Mouse (Mus musculus) neural tube, embryonic 11.5 days (tissue): ENCODE data around the gene Frzb. TPM values are rescaled to one million over a fixed set of nuclear protein-coding genes. Genes with fewer than 3 reads are reported as not detected.

Source experiments
- ATAC-seq: fragments of 200-750 bp; cut with Nextera tagmentation; 2 replicates; pipeline ENCODE4 v1.8.0; 2017; ENCODE audit warnings: moderate number of reproducible peaks, mild to moderate bottlenecking, moderate TSS enrichment, moderate library complexity; ENCODE audit not compliant: insufficient read depth, low FRiP score, low TSS enrichment
- DNase-seq: peaks from one replicate; pipeline ENCODE4 v3.0.0-alpha.2; 2015; ENCODE audit warnings: low spot score
- H3K27ac ChIP-seq: fragments of 300-500 bp; sonication (generic); 2 replicates; pipeline ENCODE4 v1.5.1; 2014; ENCODE audit warnings: low read depth, mild to moderate bottlenecking, low read length
- H3K27me3 ChIP-seq: fragments of 300-500 bp; sonication (generic); 2 replicates; pipeline ENCODE4 v1.6.1; 2014; ENCODE audit warnings: mild to moderate bottlenecking, low read length, mixed read lengths; ENCODE audit not compliant: control insufficient read depth, insufficient read depth
- H3K36me3 ChIP-seq: fragments of 300-500 bp; sonication (generic); 2 replicates; pipeline ENCODE4 v1.6.1; 2014; ENCODE audit warnings: mild to moderate bottlenecking, low read length, moderate library complexity, mixed read lengths; ENCODE audit not compliant: control insufficient read depth, insufficient read depth
- H3K4me1 ChIP-seq: fragments of 300-500 bp; sonication (generic); 2 replicates; pipeline ENCODE4 v1.6.1; 2014; ENCODE audit warnings: low read length, mixed read lengths; ENCODE audit not compliant: control insufficient read depth, insufficient read depth
- H3K4me2 ChIP-seq: fragments of 300-500 bp; sonication (generic); 2 replicates; pipeline ENCODE4 v1.6.1; 2014; ENCODE audit warnings: low read depth, mild to moderate bottlenecking, moderate library complexity
- H3K4me3 ChIP-seq: fragments of 300-500 bp; sonication (generic); 2 replicates; pipeline ENCODE4 v1.5.1; 2014; ENCODE audit warnings: low read depth, low read length
- H3K9ac ChIP-seq: fragments of 300-500 bp; sonication (generic); 2 replicates; pipeline ENCODE4 v1.6.1; 2014; ENCODE audit warnings: mild to moderate bottlenecking, low read length
- H3K9me3 ChIP-seq: fragments of 300-500 bp; sonication (generic); 2 replicates; pipeline ENCODE4 v1.6.1; 2016; ENCODE audit warnings: low read length; ENCODE audit not compliant: control insufficient read depth
- WGBS: fragments of 180-500 bp; shearing (Covaris S2); extraction: QIAGEN DNeasy Blood & Tissue Kit; methylation state at CpG from one replicate; pipeline ENCODE4 v1.1.7; 2014; 5-methylcytosine and 5-hydroxymethylcytosine counted together
- polyA plus RNA-seq: library from polyadenylated mRNA; unstranded; fragments of >200 nt; fragmentation: Nextera tagmentation; extraction: Ambion mirVana; gene quantifications from 2 replicates; pipeline ENCODE4 v1.2.1, GENCODE M21; 2014

Frzb gene
- polyA plus RNA-seq, 1 experiment from 2014 or later = 54.6 TPM

- no peak for DNase-seq
- Histone ChIP-seq H3K4me1 (no peaks in the 10 kb centered on the region), H3K4me2 (no peak overlapping the region), H3K27me3 (no peaks in the 10 kb centered on the region), H3K27ac (no peak overlapping the region), H3K9ac (no peak overlapping the region), H3K9me3 (no peaks in the 10 kb centered on the region), H3K36me3 (no peaks in the 10 kb centered on the region), H3K4me3 (no peak overlapping the region)
- WGBS = 69% methylated on average over 2 of the region's 2 CpGs
- ATAC-seq = no peak
Measured at GRCm38 (mm10) chr2:80437401-80437800, 10.0 kb downstream of the Frzb start.

GRCm38 (mm10) chr2:80434783-80435572 is 12.4 kb downstream of the Frzb start:
- WGBS = 49% methylated on average over 11 of the region's 11 CpGs
- H3K27ac ChIP-seq = no peak overlapping the region
- H3K9ac ChIP-seq = no peak overlapping the region
- H3K36me3 ChIP-seq = no peaks in the 10 kb centered on the region
- H3K27me3 ChIP-seq = no peaks in the 10 kb centered on the region
- H3K4me2 ChIP-seq = no peak overlapping the region
- H3K4me1 ChIP-seq = no peaks in the 10 kb centered on the region
- no peaks in the 10 kb centered on the region for H3K9me3 ChIP-seq
- H3K4me3 ChIP-seq = no peak overlapping the region
- ATAC-seq = no peak
- DNase-seq = no peak

GRCm38 (mm10) chr2:80433254-80433876 is 14.1 kb downstream of the Frzb start:
- H3K36me3 ChIP-seq = no peaks in the 10 kb centered on the region
- 93% methylated on average over 6 of the region's 6 CpGs for WGBS
- H3K4me2 ChIP-seq = no peak overlapping the region
- H3K27me3 ChIP-seq = no peaks in the 10 kb centered on the region
- no peak overlapping the region for H3K4me3 ChIP-seq
- H3K4me1 ChIP-seq = no peaks in the 10 kb centered on the region
- no peak overlapping the region for H3K9ac ChIP-seq
- DNase-seq = no peak
- no peak overlapping the region for H3K27ac ChIP-seq
- ATAC-seq = no peak
- H3K9me3 ChIP-seq = no peaks in the 10 kb centered on the region

- 54% methylated on average over 1 of the region's 1 CpGs for WGBS
- no peaks in the 10 kb centered on the region for H3K4me1 ChIP-seq
- no peak overlapping the region for H3K27ac ChIP-seq
- H3K36me3 ChIP-seq = no peaks in the 10 kb centered on the region
- no peaks in the 10 kb centered on the region for H3K27me3 ChIP-seq
- H3K9me3 ChIP-seq = no peaks in the 10 kb centered on the region
- H3K4me3 ChIP-seq = no peak overlapping the region
- ATAC-seq (no peak), DNase-seq (no peak)
- no peak overlapping the region for H3K4me2 ChIP-seq
- H3K9ac ChIP-seq = no peak overlapping the region
Measured at GRCm38 (mm10) chr2:80430357-80431053, 16.9 kb downstream of the Frzb start.

- Histone ChIP-seq H3K9me3 (no peaks in the 10 kb centered on the region), H3K4me2 (no peak overlapping the region), H3K4me3 (no peak overlapping the region), H3K27me3 (no peaks in the 10 kb centered on the region), H3K9ac (no peak overlapping the region), H3K36me3 (no peaks in the 10 kb centered on the region), H3K4me1 (no peaks in the 10 kb centered on the region), H3K27ac (no peak overlapping the region)
- no peak for ATAC-seq
- WGBS = 97% methylated on average over 5 of the region's 5 CpGs
- DNase-seq = no peak
Measured at GRCm38 (mm10) chr2:80423116-80423515, 24.3 kb downstream of the Frzb start.

- H3K27me3 ChIP-seq = no peaks in the 10 kb centered on the region
- DNase-seq = no peak
- WGBS = 69% methylated on average over 1 of the region's 1 CpGs
Measured at GRCm38 (mm10) chr2:80421990-80422389, 25.4 kb downstream of the Frzb start.

GRCm38 (mm10) chr2:80416286-80416685 is 31.1 kb downstream of the Frzb start:
- 89% methylated on average over 6 of the region's 6 CpGs for WGBS
- Histone ChIP-seq H3K4me2 (no peak overlapping the region), H3K4me3 (no peak overlapping the region), H3K36me3 (no peaks in the 10 kb centered on the region), H3K9me3 (no peaks in the 10 kb centered on the region), H3K27me3 (no peaks in the 10 kb centered on the region), H3K4me1 (no peaks in the 10 kb centered on the region), H3K27ac (no peak overlapping the region), H3K9ac (no peak overlapping the region)
- no peak for ATAC-seq
- no peak for DNase-seq

More at GRCm38 (mm10) chr2:80421990-80422389, 25.4 kb downstream of the Frzb start:
- Histone ChIP-seq H3K27ac (no peak overlapping the region), H3K36me3 (no peaks in the 10 kb centered on the region), H3K4me2 (no peak overlapping the region), H3K4me1 (no peaks in the 10 kb centered on the region), H3K9ac (no peak overlapping the region), H3K4me3 (no peak overlapping the region), H3K9me3 (no peaks in the 10 kb centered on the region)
- no peak for ATAC-seq

GRCm38 (mm10) chr2:80414387-80414786 is 33.0 kb downstream of the Frzb start:
- WGBS = 86% methylated on average over 3 of the region's 3 CpGs
- ATAC-seq = no peak
- H3K9me3 ChIP-seq = no peaks in the 10 kb centered on the region
- H3K36me3 ChIP-seq = no peaks in the 10 kb centered on the region
- H3K9ac ChIP-seq = no peak overlapping the region
- H3K4me3 ChIP-seq = no peak overlapping the region
- no peaks in the 10 kb centered on the region for H3K27me3 ChIP-seq
- no peak overlapping the region for H3K4me2 ChIP-seq
- no peaks in the 10 kb centered on the region for H3K4me1 ChIP-seq
- no peak overlapping the region for H3K27ac ChIP-seq
- DNase-seq = no peak
